Mouse (Mus musculus) kidney, embryonic 16.5 days (tissue): Measurements from ENCODE around the gene Cemip. TPM values are rescaled to one million over a fixed set of nuclear protein-coding genes. Genes with fewer than 3 reads are reported as not detected.
A peak's percentile ranks its signal among the peaks of the same experiment; 100 is the strongest.

Experiments
- ATAC-seq: fragments of 200-750 bp; cut with Nextera tagmentation; 2 replicates; pipeline ENCODE4 v1.8.0; 2017; ENCODE audit warnings: moderate TSS enrichment; ENCODE audit not compliant: low FRiP score, low TSS enrichment
- H3K27ac ChIP-seq: fragments of 300-500 bp; sonication (generic); 2 replicates; pipeline ENCODE4 v1.5.1; 2014; ENCODE audit warnings: low read length
- H3K27me3 ChIP-seq: fragments of 300-500 bp; sonication (generic); 2 replicates; pipeline ENCODE4 v1.6.1; 2014; ENCODE audit warnings: low read length, control low read depth, mixed read lengths; ENCODE audit not compliant: insufficient read depth
- H3K36me3 ChIP-seq: fragments of 300-500 bp; sonication (generic); 2 replicates; pipeline ENCODE4 v1.6.1; 2014; ENCODE audit warnings: low read length, control low read depth, mixed read lengths; ENCODE audit not compliant: insufficient read depth
- H3K4me1 ChIP-seq: fragments of 300-500 bp; sonication (generic); 2 replicates; pipeline ENCODE4 v1.6.1; 2014; ENCODE audit warnings: low read length, control low read depth, mixed read lengths; ENCODE audit not compliant: insufficient read depth
- H3K4me2 ChIP-seq: fragments of 300-500 bp; sonication (generic); replicated peaks from 2 replicates; pipeline ENCODE4 v1.6.1; 2014; ENCODE audit warnings: low read depth, low read length
- H3K4me3 ChIP-seq: fragments of 300-500 bp; sonication (generic); 2 replicates; pipeline ENCODE4 v1.5.1; 2014; ENCODE audit warnings: mild to moderate bottlenecking, low read length
- H3K9ac ChIP-seq: fragments of 300-500 bp; sonication (generic); replicated peaks from 2 replicates; pipeline ENCODE4 v1.6.1; 2014; ENCODE audit warnings: low read length
- H3K9me3 ChIP-seq: fragments of 300-500 bp; sonication (generic); 2 replicates; pipeline ENCODE4 v1.6.1; 2016; ENCODE audit warnings: low read length, control low read depth
- WGBS: fragments of 180-500 bp; shearing (Covaris S2); extraction: QIAGEN DNeasy Blood & Tissue Kit; methylation state at CpG from one replicate; pipeline ENCODE4 v1.1.7; 2014; 5-methylcytosine and 5-hydroxymethylcytosine counted together
- polyA plus RNA-seq: library from polyadenylated mRNA; unstranded; fragments of >200 nt; fragmentation: Nextera tagmentation; extraction: Ambion mirVana; gene quantifications from 2 replicates; pipeline ENCODE4 v1.2.1, GENCODE M21; 2015

Cemip gene
- polyA plus RNA-seq, 1 experiment from 2014 or later, result 0.26 TPM

DNA sequence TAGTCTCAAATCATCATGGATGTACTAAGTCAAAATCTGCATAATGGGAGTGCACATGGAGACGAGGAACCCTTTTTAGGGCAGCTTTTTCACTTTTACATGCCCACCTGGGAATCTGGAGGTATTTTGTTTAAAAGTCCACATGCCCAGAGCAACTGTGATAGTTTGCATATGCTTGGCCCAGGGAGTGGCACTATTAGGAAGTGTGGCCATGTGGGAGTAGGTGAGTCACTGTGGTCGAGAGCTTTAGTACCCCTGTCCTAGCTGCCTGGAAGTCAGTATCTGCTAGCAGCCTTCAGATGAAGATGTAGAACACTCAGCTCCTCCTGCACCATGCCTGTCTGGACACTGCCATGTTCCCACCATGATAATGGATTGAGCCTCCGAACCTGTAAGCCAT, 14.4 kb upstream of the Cemip start:
- Histone ChIP-seq H3K27ac (no peak overlapping the region), H3K9me3 (no peaks in the 10 kb centered on the region), H3K4me2 (no peak overlapping the region), H3K36me3 (no peaks in the 10 kb centered on the region), H3K4me1 (no peaks in the 10 kb centered on the region), H3K27me3 (no peaks in the 10 kb centered on the region), H3K4me3 (no peak overlapping the region), H3K9ac (no peak overlapping the region)
- ATAC-seq, result no peak
- WGBS, result 80% methylated on average over 3 of the region's 3 CpGs

DNA sequence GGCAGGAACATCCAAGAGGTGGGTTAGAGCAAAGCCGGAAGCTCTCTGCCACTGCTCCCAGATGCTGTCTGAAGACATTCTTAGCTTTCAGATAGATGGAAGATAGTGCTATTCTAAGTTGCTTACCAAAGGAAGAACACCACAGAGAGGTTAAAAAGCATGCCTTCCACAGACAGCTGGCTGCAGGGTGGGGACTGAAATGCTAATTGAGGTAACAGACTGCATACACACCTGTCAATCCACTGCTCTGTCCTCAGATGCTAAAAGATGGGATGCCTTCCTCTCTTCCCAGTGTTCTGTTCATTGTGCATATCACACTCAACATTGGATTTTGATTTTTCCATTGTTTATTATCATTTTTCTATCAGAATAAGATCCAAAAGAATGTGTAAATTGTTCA, 11.8 kb upstream of the Cemip start:
- ATAC-seq, result no peak

DNA sequence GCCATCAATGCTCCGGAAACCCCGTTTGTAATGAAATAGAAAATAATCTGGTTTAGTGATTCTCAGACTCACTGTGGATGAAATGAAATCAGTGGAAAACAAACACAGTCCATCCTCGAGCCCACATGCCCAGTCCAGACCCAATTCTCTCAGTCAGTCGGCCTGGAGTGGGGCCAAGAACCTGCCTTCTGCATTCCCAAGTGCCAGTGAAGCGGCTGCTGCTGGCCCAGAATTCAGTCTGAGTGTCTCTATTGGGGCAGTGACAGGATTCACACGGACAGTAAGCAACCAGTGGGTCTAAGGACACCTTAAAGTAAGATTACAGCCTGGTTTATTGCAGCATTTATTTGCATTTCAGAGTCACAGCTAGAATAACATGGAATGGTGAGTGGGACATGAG, 10.2 kb upstream of the Cemip start:
- H3K27ac ChIP-seq, result no peak overlapping the region
- H3K4me1 ChIP-seq, result no peaks in the 10 kb centered on the region
- H3K9me3 ChIP-seq, result no peaks in the 10 kb centered on the region
- H3K27me3 ChIP-seq, result no peaks in the 10 kb centered on the region
- no peaks in the 10 kb centered on the region for H3K36me3 ChIP-seq
- H3K4me3 ChIP-seq, result no peak overlapping the region
- no peak overlapping the region for H3K9ac ChIP-seq
- H3K4me2 ChIP-seq, result no peak overlapping the region
- ATAC-seq, result no peak
- WGBS, result 66% methylated on average over 6 of the region's 6 CpGs

More for the DNA sequence above, 11.8 kb upstream of the Cemip start:
- 100% methylated on average over 1 of the region's 1 CpGs for WGBS
- Histone ChIP-seq H3K4me2 (no peak overlapping the region), H3K9me3 (no peaks in the 10 kb centered on the region), H3K27me3 (no peaks in the 10 kb centered on the region), H3K4me3 (no peak overlapping the region), H3K36me3 (no peaks in the 10 kb centered on the region), H3K4me1 (no peaks in the 10 kb centered on the region), H3K27ac (no peak overlapping the region), H3K9ac (no peak overlapping the region)

DNA sequence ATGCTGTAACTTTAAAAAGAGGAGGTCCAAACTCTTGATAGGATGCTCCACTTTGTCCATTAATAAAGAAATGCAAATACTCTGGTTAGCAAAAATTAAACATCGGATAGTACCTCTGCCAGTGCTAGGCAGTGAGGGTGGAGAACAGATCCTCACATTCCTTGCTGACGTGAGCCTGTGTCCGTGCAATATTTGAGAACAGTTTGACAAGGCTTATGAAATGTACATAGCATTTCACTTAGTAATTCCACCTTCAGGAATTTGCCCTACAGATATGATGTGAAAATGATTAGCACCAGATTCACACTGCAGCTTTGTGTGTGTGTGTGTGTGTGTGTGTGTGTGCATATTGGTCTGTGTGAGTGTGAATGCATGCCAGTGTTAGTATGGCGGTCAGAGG, 4.5 kb upstream of the Cemip start:
- Histone ChIP-seq H3K9me3 (no peaks in the 10 kb centered on the region), H3K36me3 (no peaks in the 10 kb centered on the region), H3K27me3 (peaks cover 20% of the 10 kb centered on the region), H3K27ac (no peak overlapping the region), H3K4me3 (no peak overlapping the region), H3K9ac (no peak overlapping the region), H3K4me2 (no peak overlapping the region), H3K4me1 (peaks cover 5% of the 10 kb centered on the region)
- ATAC-seq, result no peak
- WGBS, result 81% methylated on average over 4 of the region's 4 CpGs

DNA sequence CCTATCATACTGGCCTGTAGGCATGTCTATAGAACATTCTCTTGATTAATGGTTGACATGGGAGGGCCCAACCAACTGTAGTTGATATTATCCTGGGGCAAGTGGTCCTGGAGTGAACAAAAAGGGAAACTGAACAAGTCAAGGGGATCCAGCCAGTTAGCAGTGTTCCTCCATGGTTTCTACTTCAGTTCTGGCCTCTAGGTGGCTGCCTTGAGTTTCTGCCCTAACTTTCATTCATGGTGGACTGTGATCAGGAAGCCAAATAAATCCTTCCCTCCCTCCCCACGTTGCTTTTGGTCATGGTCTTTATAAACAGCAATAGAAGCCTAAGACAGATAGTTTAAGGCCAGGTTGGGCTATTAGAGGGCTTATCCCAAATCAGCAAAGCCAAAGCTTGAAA, 3.5 kb upstream of the Cemip start:
- Histone ChIP-seq H3K27ac (no peak overlapping the region), H3K4me2 (no peak overlapping the region), H3K4me3 (no peak overlapping the region), H3K9ac (no peak overlapping the region), H3K4me1 (peaks cover 15% of the 10 kb centered on the region), H3K27me3 (peaks cover 30% of the 10 kb centered on the region), H3K9me3 (no peaks in the 10 kb centered on the region), H3K36me3 (no peaks in the 10 kb centered on the region)
- no peak for ATAC-seq
- WGBS, result 4% methylated on average over 1 of the region's 1 CpGs

DNA sequence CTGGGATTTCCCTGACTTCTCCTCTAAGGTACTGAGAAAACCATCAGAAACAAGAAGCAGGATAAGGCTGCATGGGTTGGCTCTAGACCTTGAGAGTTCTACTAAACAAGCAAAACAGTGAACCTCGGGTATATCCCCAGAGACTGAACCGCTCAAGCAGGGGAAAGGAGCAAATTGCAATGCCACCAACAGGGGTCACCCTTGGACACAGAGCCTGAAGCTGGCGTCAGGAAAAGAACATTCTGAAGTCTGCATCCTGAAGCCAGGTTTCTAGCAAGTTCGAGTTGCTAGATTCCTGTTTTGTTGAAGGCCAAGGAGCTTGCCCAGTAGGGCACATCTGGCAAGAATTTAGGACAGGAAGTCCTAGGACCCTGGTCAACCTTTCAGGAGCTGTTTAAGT, 2.7 kb upstream of the Cemip start:
- Histone ChIP-seq H3K4me1 (peaks cover 16% of the 10 kb centered on the region), H3K4me3 (no peak overlapping the region), H3K9ac (no peak overlapping the region), H3K4me2 (no peak overlapping the region), H3K27me3 (peaks cover 32% of the 10 kb centered on the region), H3K27ac (no peak overlapping the region), H3K36me3 (no peaks in the 10 kb centered on the region), H3K9me3 (no peaks in the 10 kb centered on the region)
- no peak for ATAC-seq
- WGBS, result 9% methylated on average over 4 of the region's 4 CpGs

DNA sequence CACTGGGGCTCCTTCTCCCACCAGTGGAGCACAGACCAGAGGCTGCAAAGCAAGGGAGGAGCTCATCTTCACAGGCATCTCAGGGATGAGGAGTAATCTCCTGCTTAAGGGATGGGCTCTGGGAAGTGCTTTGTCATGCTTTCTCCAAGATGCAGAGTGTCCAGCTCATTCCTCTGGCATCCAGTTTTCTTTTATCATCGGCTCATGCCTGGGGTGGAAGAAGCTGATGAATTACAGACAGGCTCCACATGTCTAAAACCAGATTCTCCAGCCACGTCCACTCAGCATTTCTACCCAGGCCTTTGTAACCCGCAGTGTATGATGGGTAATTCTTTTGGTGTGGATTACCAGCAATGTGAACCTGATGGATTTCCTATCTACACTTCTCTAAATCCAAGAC, 1.9 kb upstream of the Cemip start:
- Histone ChIP-seq H3K9me3 (no peaks in the 10 kb centered on the region), H3K4me3 (no peak overlapping the region), H3K27me3 (peaks cover 32% of the 10 kb centered on the region), H3K36me3 (no peaks in the 10 kb centered on the region), H3K9ac (no peak overlapping the region), H3K4me2 (no peak overlapping the region), H3K4me1 (peaks cover 16% of the 10 kb centered on the region), H3K27ac (no peak overlapping the region)
- 84% methylated on average over 3 of the region's 3 CpGs for WGBS
- ATAC-seq, result no peak

DNA sequence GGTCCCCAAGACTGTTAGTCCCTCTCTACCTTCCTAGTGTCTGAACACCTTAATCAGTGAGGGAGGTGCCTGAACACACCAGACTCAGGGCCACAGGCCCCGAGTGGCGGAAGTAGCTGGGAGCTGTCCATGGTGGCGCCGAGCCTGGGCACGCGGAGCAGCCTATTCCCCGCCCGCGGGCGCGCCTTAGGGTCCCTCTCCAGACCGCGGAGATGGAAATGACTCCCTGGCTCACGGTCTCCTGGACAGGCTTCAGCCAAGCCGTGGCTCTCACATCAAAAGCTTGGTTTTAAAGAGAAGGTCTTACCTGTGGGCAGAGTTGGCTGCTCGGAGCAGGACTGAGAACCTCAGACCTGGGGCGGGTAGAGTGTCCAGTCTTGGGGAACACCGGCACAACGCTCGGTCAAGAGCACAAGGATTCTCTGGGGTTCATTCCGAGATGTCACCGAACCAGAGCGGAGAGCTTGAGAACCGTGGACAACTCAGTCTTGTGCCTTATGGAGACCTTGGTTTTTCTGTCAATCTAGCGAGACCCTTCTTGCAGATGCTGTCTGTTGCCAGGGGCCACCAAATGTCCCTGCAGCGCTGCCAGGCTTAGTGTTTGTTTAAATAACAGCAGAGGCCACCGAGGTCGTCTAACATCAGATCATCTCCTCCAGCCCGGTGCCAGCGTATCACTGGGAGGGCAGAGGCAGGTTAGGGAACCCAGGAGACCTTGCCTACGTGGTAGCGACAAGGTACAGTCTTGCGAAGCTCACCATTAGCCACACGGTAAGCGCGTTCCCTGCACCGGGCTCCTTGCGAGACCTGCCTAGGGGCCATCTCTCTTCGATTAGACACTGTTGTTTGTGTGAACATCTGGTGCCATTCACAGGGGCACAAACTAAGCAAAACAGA, 1.0 kb downstream of the Cemip start:
- ATAC-seq, result peak; percentile 43; the same call in 1 of the 2 replicates

DNA sequence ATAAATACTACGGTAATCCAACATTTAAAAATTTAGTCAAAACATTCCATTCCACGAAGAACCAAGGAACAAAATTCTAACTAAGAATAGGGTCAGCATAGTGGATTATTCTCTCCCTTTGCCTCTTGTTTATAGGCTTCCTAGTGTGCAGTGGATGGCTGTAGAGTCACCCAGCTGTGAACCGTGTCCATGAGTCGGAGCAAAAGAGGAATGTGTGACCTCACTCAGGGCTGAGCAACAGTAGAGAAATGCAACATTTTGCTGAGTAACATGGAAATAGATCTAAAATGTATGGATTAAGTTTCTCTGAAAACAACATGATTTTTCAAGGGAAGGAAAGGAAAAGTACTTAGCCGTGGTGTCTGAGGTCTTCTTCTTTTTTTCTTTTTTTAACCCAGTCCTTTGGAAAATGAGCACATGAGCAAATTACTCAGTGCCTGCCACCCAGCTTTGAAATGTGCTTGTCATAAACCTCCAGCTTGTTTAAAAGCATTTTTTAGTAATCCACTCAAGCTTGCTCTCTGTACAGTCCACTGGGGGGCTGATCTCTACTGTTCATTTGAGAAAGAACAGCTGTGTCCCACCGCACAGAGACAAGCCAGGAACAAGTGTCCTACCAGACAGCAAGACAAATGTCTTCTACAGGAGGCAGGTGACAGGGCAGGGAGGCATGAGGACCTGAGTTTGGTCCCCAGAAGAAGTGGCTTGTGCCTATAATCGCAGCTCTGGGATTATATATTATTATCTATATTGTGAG, 8.9 kb downstream of the Cemip start:
- Histone ChIP-seq H3K4me2 (no peak overlapping the region), H3K9me3 (no peaks in the 10 kb centered on the region), H3K27ac (0 out of 2 replicates have a peak overlapping the region, but pooled peaks have one; percentile 25), H3K4me3 (no peak overlapping the region), H3K4me1 (no peaks in the 10 kb centered on the region), H3K36me3 (no peaks in the 10 kb centered on the region), H3K9ac (no peak overlapping the region), H3K27me3 (no peaks in the 10 kb centered on the region)
- peak; percentile 88 for ATAC-seq
- WGBS, result 42% methylated on average over 7 of the region's 7 CpGs

More for the DNA sequence above, 1.0 kb downstream of the Cemip start:
- H3K36me3 ChIP-seq, result no peaks in the 10 kb centered on the region
- WGBS, result 6% methylated on average over 39 of the region's 39 CpGs
- H3K4me1 ChIP-seq, result peaks cover 16% of the 10 kb centered on the region
- peak overlapping the region; percentile 42 for H3K4me3 ChIP-seq
- no peaks in the 10 kb centered on the region for H3K9me3 ChIP-seq
- no peak overlapping the region for H3K9ac ChIP-seq
- H3K27ac ChIP-seq, result no peak overlapping the region
- H3K27me3 ChIP-seq, result peaks cover 32% of the 10 kb centered on the region
- H3K4me2 ChIP-seq, result peak overlapping the region; percentile 65

DNA sequence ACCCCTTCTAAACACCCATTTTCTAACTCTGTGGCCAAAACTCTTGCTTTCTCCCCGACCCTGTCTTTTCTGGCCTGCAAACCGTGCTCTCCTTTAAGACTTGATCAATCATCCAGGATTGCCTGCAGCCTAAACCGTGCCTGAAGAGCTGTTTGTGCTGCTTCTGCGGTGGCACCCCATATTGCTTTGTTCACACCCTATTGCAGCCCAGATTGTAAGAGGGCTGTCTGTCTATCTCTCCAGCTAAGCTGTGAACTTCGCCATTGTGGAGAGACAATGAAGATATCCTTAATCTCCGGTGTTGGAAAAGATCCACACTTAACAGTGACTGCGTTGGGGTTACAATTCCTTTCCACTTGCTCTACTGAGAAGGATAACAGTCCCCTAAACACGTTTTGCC, 12.0 kb downstream of the Cemip start:
- Histone ChIP-seq H3K27me3 (no peaks in the 10 kb centered on the region), H3K36me3 (no peaks in the 10 kb centered on the region)
- no peak for ATAC-seq

More for the DNA sequence above, 12.0 kb downstream of the Cemip start:
- WGBS, result 51% methylated on average over 8 of the region's 8 CpGs
- no peak overlapping the region for H3K4me3 ChIP-seq
- no peak overlapping the region for H3K9ac ChIP-seq
- no peaks in the 10 kb centered on the region for H3K4me1 ChIP-seq
- H3K9me3 ChIP-seq, result no peaks in the 10 kb centered on the region
- no peak overlapping the region for H3K4me2 ChIP-seq
- no peak overlapping the region for H3K27ac ChIP-seq
